Mouse (Mus musculus) layer of hippocampus, postnatal 14 days (tissue): ENCODE measurements around the gene Klhdc4. TPM values are rescaled to one million over a fixed set of nuclear protein-coding genes. Genes with fewer than 3 reads are reported as not detected.

Experiments
- DNase-seq, 2 experiments: peaks; one replicate each; pipeline ENCODE4 v3.0.0; 2021 to 2022; ENCODE audit warnings: low spot score in 2 of 2, mixed read lengths in 1 of 2
- total RNA-seq, 2 experiments: library from RNA; stranded (reverse); gene quantifications; 2 replicates each; pipeline ENCODE4 v1.2.3; 2021

Gene Klhdc4
- total RNA-seq, 2 experiments from 2014 or later, result 28.0 to 30.7 TPM

DNA sequence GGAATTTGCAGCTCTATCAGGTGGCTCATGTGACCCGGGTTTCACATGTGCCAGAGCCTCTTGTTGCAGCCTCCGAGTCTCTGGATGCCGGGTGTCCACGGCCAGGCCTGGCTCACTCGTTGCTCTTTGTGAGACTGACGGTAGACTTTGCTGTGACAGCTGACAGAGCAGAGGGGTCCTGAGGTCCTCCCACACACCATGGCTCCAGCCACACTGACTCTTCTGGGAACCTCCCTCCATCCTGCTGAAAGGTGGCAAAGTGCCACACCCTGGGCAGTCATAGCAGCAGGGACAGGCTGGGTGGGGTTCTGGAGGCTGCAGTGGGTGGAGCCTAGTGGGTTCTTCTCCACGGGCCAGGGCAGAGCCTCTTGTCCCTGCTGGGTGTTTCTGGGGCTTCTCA lies 68.9 kb downstream of the Klhdc4 start:
- DNase-seq, result no peak

- DNase-seq, result no peak
These were observed 70.9 kb downstream of the Klhdc4 start for GRCm38 (mm10) chr8:121758470-121758869.

GRCm38 (mm10) chr8:121751407-121751806 lies 78.0 kb downstream of the Klhdc4 start:
- DNase-seq, result peak; percentile 71 to 76

DNA sequence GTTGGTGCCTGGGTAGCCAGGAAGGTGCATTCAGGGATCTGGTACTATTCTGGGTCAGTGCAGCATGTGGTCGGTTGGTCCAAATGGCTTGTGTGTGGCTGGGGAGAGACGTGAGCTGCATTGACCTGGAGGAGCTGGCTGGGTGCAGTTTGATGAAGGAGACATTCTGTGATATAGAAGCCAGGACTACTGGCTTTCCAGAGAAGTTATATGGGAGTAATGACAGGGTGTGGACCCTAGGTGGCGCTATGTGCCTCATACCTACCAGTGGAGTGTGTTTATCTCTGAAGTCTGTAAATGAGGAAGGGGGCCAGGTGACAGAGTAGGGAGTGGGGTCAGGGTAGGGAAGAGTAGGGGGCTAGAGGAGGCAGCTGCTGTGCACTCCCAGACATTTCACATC lies 78.9 kb downstream of the Klhdc4 start:
- DNase-seq, result no peak

GRCm38 (mm10) chr8:121749501-121749900 lies 79.9 kb downstream of the Klhdc4 start:
- no peak for DNase-seq

Other genes starting within 250 kb of the Klhdc4 start
- 100 to 1,000 TPM; 172 to 184 TPM for gene Map1lc3b, start 239.2 kb downstream of the Klhdc4 start, total RNA-seq
- 10 to 100 TPM; 78.1 to 83.0 TPM for gene Zcchc14, start 176.7 kb downstream of the Klhdc4 start, total RNA-seq
- gene Jph3, start 99.9 kb downstream of the Klhdc4 start, total RNA-seq, result 100 to 1,000 TPM; 212 to 217 TPM
- gene Slc7a5, start 78.1 kb upstream of the Klhdc4 start, total RNA-seq, result 100 to 1,000 TPM; 133 to 140 TPM
- not detected for gene Car5a, start 115.3 kb upstream of the Klhdc4 start, total RNA-seq
- 10 to 100 TPM; 27.1 to 43.0 TPM for gene Banp, start 120.2 kb upstream of the Klhdc4 start, total RNA-seq